Mouse (Mus musculus): Measurements from ENCODE around the gene Fgr.

DNA sequence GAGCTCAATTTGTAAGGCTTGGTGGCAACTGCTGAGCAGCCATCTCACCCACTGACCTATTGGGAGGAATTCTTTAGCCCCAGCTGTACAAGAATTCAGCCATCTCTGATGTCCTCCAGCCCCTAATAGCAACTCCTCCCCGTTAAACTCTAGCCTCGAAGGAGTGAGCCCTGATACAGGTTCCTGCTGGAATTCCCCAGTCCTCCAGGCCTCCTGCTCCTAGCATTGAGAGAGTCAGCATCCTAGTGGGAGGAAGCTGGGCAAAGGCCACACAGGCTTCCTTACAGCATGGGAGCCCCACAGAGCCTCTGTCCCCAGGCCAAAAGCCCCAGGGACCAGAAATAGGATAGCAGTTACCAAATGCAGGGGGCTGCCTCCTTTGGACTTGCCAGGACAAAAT lies 10.5 kb upstream of the Fgr start:
- TF ChIP-seq CTCF (IDR thresholded peaks at IDR 0.05; ENCODE audit: extremely low read depth, insufficient read depth, low read length): no peak
- no peak for TF ChIP-seq POLR2A (IDR thresholded peaks at IDR 0.05; ENCODE audit: extremely low read depth, insufficient read depth, low read length)

All from cortical plate, adult 2 months (tissue).